Mouse (Mus musculus) kidney, adult 2 months (tissue): Measurements from ENCODE around the gene Metap2. TPM values are rescaled to one million over a fixed set of nuclear protein-coding genes. Genes with fewer than 3 reads are reported as not detected.
A peak's percentile ranks its signal among the peaks of the same experiment; 100 is the strongest.

Experiments
- DNase-seq: peaks from one replicate; pipeline ENCODE4 v3.0.0; 2021
- H3K27ac ChIP-seq: fragments of 200-500 bp; 2 replicates; pipeline ENCODE4 v1.5.1; 2012; ENCODE audit warnings: low read depth, low read length, control low read depth, inconsistent platforms; ENCODE audit not compliant: insufficient read depth
- H3K27me3 ChIP-seq: fragments of 200-500 bp; replicated peaks from 2 replicates; pipeline ENCODE4 v1.6.1; 2012; ENCODE audit warnings: mild to moderate bottlenecking, moderate library complexity, low read length, inconsistent platforms; ENCODE audit not compliant: control insufficient read depth, insufficient read depth
- H3K36me3 ChIP-seq: fragments of 200-500 bp; 2 replicates; pipeline ENCODE4 v1.6.1; 2012; ENCODE audit warnings: mild to moderate bottlenecking, moderate library complexity, low read length, inconsistent platforms; ENCODE audit not compliant: control insufficient read depth, insufficient read depth
- H3K4me1 ChIP-seq: fragments of 200-500 bp; 2 replicates; pipeline ENCODE4 v1.6.1; 2011; ENCODE audit warnings: low read length; ENCODE audit not compliant: control insufficient read depth, insufficient read depth
- H3K4me3 ChIP-seq: fragments of 200-500 bp; 2 replicates; pipeline ENCODE4 v1.5.1; 2011; ENCODE audit warnings: mild to moderate bottlenecking, low read depth, low read length, control low read depth; ENCODE audit not compliant: insufficient read depth
- CTCF ChIP-seq: fragments of 200-500 bp; conservative IDR thresholded peaks from 2 replicates; pipeline ENCODE4 v1.5.1; 2011; ENCODE audit warnings: low read depth, mild to moderate bottlenecking, control low read depth, low read length, moderate library complexity, mixed read lengths; ENCODE audit not compliant: insufficient read depth, insufficient read length
- POLR2A ChIP-seq: fragments of 200-500 bp; IDR thresholded peaks from one replicate; pipeline ENCODE4 v1.6.1; 2011; ENCODE audit warnings: low read depth, low read length, control low read depth
- WGBS: fragments of 180-500 bp; shearing (Covaris S2); methylation state at CpG from one replicate; pipeline ENCODE4 v1.1.7; 2018; 5-methylcytosine and 5-hydroxymethylcytosine counted together
- polyA plus RNA-seq: library from polyadenylated mRNA; depleted of rRNA; stranded (reverse); fragments of >200 nt; gene quantifications from 2 replicates; pipeline ENCODE4 v1.2.3, GENCODE M21; 2012; rRNA removed

Metap2 gene
- 35.9 and 47.3 TPM in 2 replicates for polyA plus RNA-seq

- DNase-seq: no peak
- 68% methylated on average over 7 of the region's 7 CpGs for WGBS
- no peak within 1 kb of the TSS for H3K27ac ChIP-seq
- TF ChIP-seq POLR2A (no peak), CTCF (no peak)
- H3K4me1 ChIP-seq: peaks cover 3% of the 10 kb centered on the region; the same call in 1 of the 2 replicates
- H3K4me3 ChIP-seq: no peak within 1 kb of the TSS
- H3K36me3 ChIP-seq: no peaks in the 10 kb centered on the region
- no peaks in the 10 kb centered on the region for H3K27me3 ChIP-seq
Measured at GRCm38 (mm10) chr10:93897043-93897646, at the start of gene Metap2. Metap2 (minus strand) TSS chr10:93897093.

GRCm38 (mm10) chr10:93945843-93946499 lies 49.1 kb upstream of the Metap2 start:
- 73% methylated on average over 9 of the region's 9 CpGs for WGBS
- Histone ChIP-seq H3K4me1 (peaks cover 5% of the 10 kb centered on the region; the same call in 1 of the 2 replicates), H3K27me3 (no peaks in the 10 kb centered on the region), H3K4me3 (no peak overlapping the region), H3K27ac (no peak overlapping the region), H3K36me3 (no peaks in the 10 kb centered on the region)
- TF ChIP-seq CTCF (no peak), POLR2A (no peak)
- no peak for DNase-seq

GRCm38 (mm10) chr10:93945364-93945763 lies 48.5 kb upstream of the Metap2 start:
- Histone ChIP-seq H3K36me3 (no peaks in the 10 kb centered on the region), H3K4me1 (peaks cover 5% of the 10 kb centered on the region; the same call in 1 of the 2 replicates), H3K27me3 (no peaks in the 10 kb centered on the region), H3K4me3 (no peak overlapping the region), H3K27ac (no peak overlapping the region)
- no peak for TF ChIP-seq POLR2A
- peak; percentile 69 for TF ChIP-seq CTCF
- DNase-seq: peak; percentile 26
- 23% methylated on average over 4 of the region's 4 CpGs for WGBS

GRCm38 (mm10) chr10:93944241-93944640 lies 47.3 kb upstream of the Metap2 start:
- Histone ChIP-seq H3K27ac (no peak overlapping the region), H3K4me1 (peaks cover 5% of the 10 kb centered on the region; the same call in 1 of the 2 replicates), H3K27me3 (no peaks in the 10 kb centered on the region), H3K36me3 (no peaks in the 10 kb centered on the region), H3K4me3 (no peak overlapping the region)
- TF ChIP-seq CTCF: no peak
- TF ChIP-seq POLR2A: no peak
- peak; percentile 6 for DNase-seq
- 40% methylated on average over 5 of the region's 5 CpGs for WGBS

GRCm38 (mm10) chr10:93940279-93940678 lies 43.4 kb upstream of the Metap2 start:
- Histone ChIP-seq H3K4me3 (no peak overlapping the region), H3K4me1 (peaks cover 3% of the 10 kb centered on the region; the same call in 1 of the 2 replicates), H3K27ac (no peak overlapping the region), H3K36me3 (no peaks in the 10 kb centered on the region), H3K27me3 (no peaks in the 10 kb centered on the region)
- TF ChIP-seq CTCF (no peak), POLR2A (no peak)
- WGBS: 84% methylated on average over 5 of the region's 5 CpGs
- DNase-seq: no peak

- H3K27ac ChIP-seq: no peak overlapping the region
- no peaks in the 10 kb centered on the region for H3K36me3 ChIP-seq
- H3K4me3 ChIP-seq: no peak overlapping the region
- no peaks in the 10 kb centered on the region for H3K27me3 ChIP-seq
- H3K4me1 ChIP-seq: no peaks in the 10 kb centered on the region
- TF ChIP-seq CTCF (no peak), POLR2A (no peak)
- no peak for DNase-seq
- WGBS: 92% methylated on average over 8 of the region's 8 CpGs
Measured at GRCm38 (mm10) chr10:93939676-93940075, 42.8 kb upstream of the Metap2 start.

- no peaks in the 10 kb centered on the region for H3K36me3 ChIP-seq
- H3K4me1 ChIP-seq: no peaks in the 10 kb centered on the region
- no peak overlapping the region for H3K4me3 ChIP-seq
- H3K27ac ChIP-seq: no peak overlapping the region
- H3K27me3 ChIP-seq: no peaks in the 10 kb centered on the region
- no peak for DNase-seq
- 85% methylated on average over 20 of the region's 20 CpGs for WGBS
- TF ChIP-seq CTCF (no peak), POLR2A (no peak)
Measured at GRCm38 (mm10) chr10:93938844-93939271, 42.0 kb upstream of the Metap2 start.
